Mouse (Mus musculus) embryonic facial prominence, embryonic 11.5 days (tissue): Measurements from ENCODE around the gene Map3k20. TPM values are rescaled to one million over a fixed set of nuclear protein-coding genes. Genes with fewer than 3 reads are reported as not detected.

ENCODE experiments used
- ATAC-seq: fragments of 200-750 bp; cut with Nextera tagmentation; replicated peaks from 2 replicates; pipeline ENCODE4 v1.8.0; 2017; ENCODE audit warnings: low read depth; ENCODE audit not compliant: insufficient number of reproducible peaks, low FRiP score, low TSS enrichment
- DNase-seq: peaks from one replicate; pipeline ENCODE4 v3.0.0-alpha.2; 2015; ENCODE audit warnings: low spot score
- H3K27ac ChIP-seq: fragments of 300-500 bp; sonication (generic); replicated peaks from 2 replicates; pipeline ENCODE4 v1.5.1; 2014; ENCODE audit warnings: mild to moderate bottlenecking, low read depth, low read length, control low read depth
- H3K27me3 ChIP-seq: fragments of 300-500 bp; sonication (generic); 2 replicates; pipeline ENCODE4 v1.6.1; 2014; ENCODE audit warnings: mild to moderate bottlenecking, low read length, moderate library complexity, mixed read lengths; ENCODE audit not compliant: control insufficient read depth, insufficient read depth
- H3K36me3 ChIP-seq: fragments of 300-500 bp; sonication (generic); replicated peaks from 2 replicates; pipeline ENCODE4 v1.6.1; 2014; ENCODE audit warnings: low read depth, mild to moderate bottlenecking, low read length, moderate library complexity, mixed read lengths; ENCODE audit not compliant: control insufficient read depth, insufficient read depth
- H3K4me1 ChIP-seq: fragments of 300-500 bp; sonication (generic); 2 replicates; pipeline ENCODE4 v1.6.1; 2014; ENCODE audit warnings: low read length, mixed read lengths; ENCODE audit not compliant: control insufficient read depth, insufficient read depth
- H3K4me2 ChIP-seq: fragments of 300-500 bp; sonication (generic); 2 replicates; pipeline ENCODE4 v1.6.1; 2014; ENCODE audit warnings: low read depth, mild to moderate bottlenecking, control low read depth, low read length, moderate library complexity
- H3K4me3 ChIP-seq: fragments of 300-500 bp; sonication (generic); 2 replicates; pipeline ENCODE4 v1.5.1; 2014; ENCODE audit warnings: low read depth, low read length, control low read depth
- H3K9ac ChIP-seq: fragments of 300-500 bp; sonication (generic); replicated peaks from 2 replicates; pipeline ENCODE4 v1.6.1; 2014; ENCODE audit warnings: mild to moderate bottlenecking, control low read depth, low read length
- H3K9me3 ChIP-seq: fragments of 300-500 bp; sonication (generic); replicated peaks from 2 replicates; pipeline ENCODE4 v1.6.1; 2016; ENCODE audit warnings: mild to moderate bottlenecking, low read length, inconsistent platforms, mixed read lengths; ENCODE audit not compliant: control insufficient read depth
- WGBS: fragments of 180-500 bp; shearing (Covaris S2); extraction: QIAGEN DNeasy Blood & Tissue Kit; methylation state at CpG from one replicate; pipeline ENCODE4 v1.1.7; 2014; 5-methylcytosine and 5-hydroxymethylcytosine counted together
- polyA plus RNA-seq: library from polyadenylated mRNA; unstranded; fragments of >200 nt; fragmentation: Nextera tagmentation; extraction: Ambion mirVana; gene quantifications from 2 replicates; pipeline ENCODE4 v1.2.1, GENCODE M21; 2014

Gene Map3k20
- polyA plus RNA-seq, 1 experiment from 2014 or later = 8.8 TPM

DNA sequence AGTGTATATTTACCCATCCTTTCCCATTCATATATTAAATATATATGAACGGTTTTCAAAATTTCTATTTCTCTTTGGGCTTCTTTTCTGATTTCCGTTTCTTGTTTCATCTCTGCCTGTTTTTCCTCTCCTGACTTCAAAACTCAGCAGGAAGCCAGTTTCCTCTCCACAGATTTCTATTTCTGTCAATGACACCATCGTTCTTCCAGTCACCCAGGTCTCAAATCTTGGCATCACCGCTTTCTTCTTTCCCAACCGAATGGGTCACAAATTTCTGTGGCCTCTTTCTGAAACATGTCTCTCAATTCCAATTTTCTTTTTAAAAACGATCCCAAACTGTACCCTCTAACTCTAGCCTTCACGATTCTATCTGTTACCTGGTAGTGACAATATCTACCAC, 748 bp upstream of the Map3k20 start:
- no peak for ATAC-seq
- H3K36me3 ChIP-seq = no peaks in the 10 kb centered on the region
- WGBS = 80% methylated on average over 7 of the region's 7 CpGs

GRCm38 (mm10) chr2:72285888-72286661, 638 bp downstream of the Map3k20 start:
- Histone ChIP-seq H3K27me3 (no peaks in the 10 kb centered on the region), H3K9ac (peak overlapping the region; percentile 78), H3K4me2 (peak overlapping the region; percentile 90), H3K4me1 (no peaks in the 10 kb centered on the region), H3K36me3 (no peaks in the 10 kb centered on the region), H3K9me3 (no peaks in the 10 kb centered on the region), H3K27ac (no peak overlapping the region), H3K4me3 (peak overlapping the region; percentile 62)
- WGBS = 2% methylated on average over 45 of the region's 60 CpGs
- DNase-seq (peak; percentile 36), ATAC-seq (peak; percentile 59; the same call in 1 of the 2 replicates)

More for the DNA sequence above, 748 bp upstream of the Map3k20 start:
- H3K4me3 ChIP-seq = no peak overlapping the region
- no peak overlapping the region for H3K4me2 ChIP-seq
- H3K9ac ChIP-seq = no peak overlapping the region
- no peaks in the 10 kb centered on the region for H3K9me3 ChIP-seq
- H3K27me3 ChIP-seq = no peaks in the 10 kb centered on the region
- no peak overlapping the region for H3K27ac ChIP-seq
- H3K4me1 ChIP-seq = no peaks in the 10 kb centered on the region
- DNase-seq = no peak

DNA sequence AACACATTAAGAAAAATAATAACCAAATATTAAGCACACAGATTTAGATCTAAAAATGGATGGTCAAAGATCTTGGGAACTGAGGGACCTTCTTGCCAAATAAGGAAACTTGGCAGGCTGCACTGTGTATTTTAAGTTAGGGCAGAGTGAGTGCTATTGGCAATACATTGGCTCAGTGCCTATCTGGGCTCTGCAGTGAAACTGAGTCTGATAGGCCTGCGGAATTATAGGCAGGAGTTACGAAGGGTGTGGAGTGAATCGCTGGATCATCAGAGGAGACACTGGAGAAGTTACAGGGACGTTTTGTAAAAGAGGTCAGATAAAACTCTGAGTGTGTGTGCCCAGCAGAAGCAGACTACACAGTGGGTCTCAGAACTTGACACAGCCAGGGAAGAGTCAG, 1.7 kb downstream of the Map3k20 start:
- ATAC-seq (no peak), DNase-seq (no peak)

GRCm38 (mm10) chr2:72288932-72289534, 3.6 kb downstream of the Map3k20 start:
- no peaks in the 10 kb centered on the region for H3K4me1 ChIP-seq
- H3K4me3 ChIP-seq = no peak overlapping the region
- DNase-seq (no peak), ATAC-seq (no peak)
- 89% methylated on average over 10 of the region's 11 CpGs for WGBS
- no peak overlapping the region for H3K4me2 ChIP-seq
- H3K27ac ChIP-seq = no peak overlapping the region
- no peaks in the 10 kb centered on the region for H3K9me3 ChIP-seq
- no peak overlapping the region for H3K9ac ChIP-seq
- no peaks in the 10 kb centered on the region for H3K36me3 ChIP-seq
- no peaks in the 10 kb centered on the region for H3K27me3 ChIP-seq

More for the DNA sequence above, 1.7 kb downstream of the Map3k20 start:
- Histone ChIP-seq H3K27ac (no peak overlapping the region), H3K4me2 (no peak overlapping the region), H3K4me1 (no peaks in the 10 kb centered on the region), H3K27me3 (no peaks in the 10 kb centered on the region), H3K9ac (no peak overlapping the region), H3K9me3 (no peaks in the 10 kb centered on the region), H3K36me3 (no peaks in the 10 kb centered on the region), H3K4me3 (no peak overlapping the region)
- 66% methylated on average over 4 of the region's 4 CpGs for WGBS

DNA sequence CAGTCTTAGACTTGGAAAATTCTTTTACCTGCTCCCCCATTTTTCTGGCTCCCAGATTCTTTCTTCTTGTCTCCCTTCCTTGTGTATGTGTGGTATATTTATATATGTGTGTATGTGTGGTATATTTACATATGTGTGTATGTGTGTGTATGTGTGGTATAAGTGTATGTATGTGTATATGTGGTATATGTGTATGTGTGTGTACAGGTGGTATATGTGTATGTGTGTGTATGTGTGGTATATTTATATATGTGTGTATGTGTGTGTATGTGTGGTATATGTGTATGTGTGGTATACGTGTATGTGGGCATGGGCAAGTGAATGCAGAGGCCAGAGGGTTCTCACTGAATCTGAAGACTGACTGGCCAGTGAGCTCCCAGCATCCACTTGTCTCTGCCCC, 5.7 kb downstream of the Map3k20 start:
- Histone ChIP-seq H3K27ac (no peak overlapping the region), H3K4me2 (no peak overlapping the region), H3K4me3 (no peak overlapping the region), H3K9ac (no peak overlapping the region), H3K9me3 (no peaks in the 10 kb centered on the region), H3K27me3 (no peaks in the 10 kb centered on the region), H3K4me1 (no peaks in the 10 kb centered on the region), H3K36me3 (no peaks in the 10 kb centered on the region)
- ATAC-seq (no peak; the same call in 1 of the 2 replicates), DNase-seq (no peak)
- 91% methylated on average over 1 of the region's 1 CpGs for whole genome bisulfite sequencing

DNA sequence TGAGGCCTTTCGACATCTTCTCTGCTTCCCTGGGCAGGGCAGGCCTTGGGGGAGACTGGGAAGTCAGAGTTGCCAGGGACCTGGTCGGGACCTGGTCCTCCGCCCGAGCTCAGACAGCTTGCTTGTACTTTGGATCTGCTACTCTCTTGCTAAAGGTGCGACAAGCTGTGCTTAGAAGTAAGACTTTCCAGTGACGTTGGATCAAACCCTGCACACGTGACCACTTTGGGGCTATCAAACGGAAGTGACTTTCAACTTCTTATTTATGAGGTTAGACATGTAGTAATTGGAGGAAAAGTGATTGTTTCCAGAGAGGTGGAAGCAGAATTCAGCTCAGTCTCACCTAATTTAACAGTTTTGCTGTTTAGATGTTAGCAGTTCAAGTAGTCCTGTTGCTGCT, 7.1 kb downstream of the Map3k20 start:
- Histone ChIP-seq H3K27me3 (no peaks in the 10 kb centered on the region), H3K4me3 (no peak overlapping the region), H3K4me1 (no peaks in the 10 kb centered on the region), H3K27ac (no peak overlapping the region), H3K9me3 (no peaks in the 10 kb centered on the region), H3K36me3 (no peaks in the 10 kb centered on the region), H3K9ac (no peak overlapping the region), H3K4me2 (no peak overlapping the region)
- WGBS = 84% methylated on average over 8 of the region's 8 CpGs
- ATAC-seq = no peak
- no peak for DNase-seq

GRCm38 (mm10) chr2:72294994-72295393, 9.6 kb downstream of the Map3k20 start:
- Histone ChIP-seq H3K27me3 (no peaks in the 10 kb centered on the region), H3K4me1 (no peaks in the 10 kb centered on the region), H3K36me3 (no peaks in the 10 kb centered on the region), H3K4me3 (no peak overlapping the region), H3K9me3 (no peaks in the 10 kb centered on the region), H3K4me2 (no peak overlapping the region), H3K27ac (no peak overlapping the region), H3K9ac (no peak overlapping the region)
- WGBS = 42% methylated on average over 6 of the region's 6 CpGs
- DNase-seq = peak; percentile 44
- ATAC-seq = no peak

GRCm38 (mm10) chr2:72296984-72297715, 11.7 kb downstream of the Map3k20 start:
- H3K4me2 ChIP-seq = no peak overlapping the region
- no peak overlapping the region for H3K4me3 ChIP-seq
- H3K4me1 ChIP-seq = no peaks in the 10 kb centered on the region
- no peaks in the 10 kb centered on the region for H3K36me3 ChIP-seq
- DNase-seq = no peak
- 77% methylated on average over 10 of the region's 10 CpGs for WGBS
- H3K27ac ChIP-seq = no peak overlapping the region
- H3K9me3 ChIP-seq = no peaks in the 10 kb centered on the region
- no peak for ATAC-seq
- H3K9ac ChIP-seq = no peak overlapping the region
- H3K27me3 ChIP-seq = no peaks in the 10 kb centered on the region
